Mouse (Mus musculus): ENCODE results near the gene Morn1. TPM values are rescaled to one million over a fixed set of nuclear protein-coding genes. Genes with fewer than 3 reads are reported as not detected.
A peak's percentile ranks its signal among the peaks of the same experiment; 100 is the strongest.

Gene Morn1
- polyA plus RNA-seq, 1 experiment from 2014 or later = 9.4 TPM

GRCm38 (mm10) chr4:155154986-155155385 lies 68.6 kb downstream of the Morn1 start:
- Histone ChIP-seq H3K4me1 (ENCODE audit: insufficient read depth, low read depth, low read length) (peaks cover 25% of the 10 kb centered on the region), H3K4me3 (ENCODE audit: low read depth, low read length) (no peak overlapping the region), H3K4me2 (replicated peaks; ENCODE audit: low read depth, low read length) (no peak overlapping the region), H3K27ac (ENCODE audit: low read length) (peak overlapping the region; percentile 51), H3K36me3 (ENCODE audit: insufficient read depth, low read length) (peaks cover 36% of the 10 kb centered on the region), H3K9me3 (ENCODE audit: low read length) (no peaks in the 10 kb centered on the region), H3K9ac (replicated peaks; ENCODE audit: low read depth) (no peak overlapping the region), H3K27me3 (replicated peaks; ENCODE audit: insufficient read depth, low read length) (no peaks in the 10 kb centered on the region)
- ATAC-seq (no peak), DNase-seq (ENCODE audit: low spot score) (peak; percentile 62)
- WGBS = 60% methylated on average over 11 of the region's 11 CpGs
- TF ChIP-seq EP300 (IDR thresholded peaks at IDR 0.05) (peak; percentile 49), CTCF (IDR thresholded peaks at IDR 0.05) (no peak)

- WGBS = 92% methylated on average over 17 of the region's 17 CpGs
- Histone ChIP-seq H3K36me3 (ENCODE audit: insufficient read depth, low read length) (peaks cover 36% of the 10 kb centered on the region), H3K27me3 (replicated peaks; ENCODE audit: insufficient read depth, low read length) (no peaks in the 10 kb centered on the region)
These were observed 70.4 kb downstream of the Morn1 start for GRCm38 (mm10) chr4:155156734-155157133.

GRCm38 (mm10) chr4:155157871-155158542 lies 71.6 kb downstream of the Morn1 start:
- ATAC-seq = no peak
- Histone ChIP-seq H3K9me3 (ENCODE audit: low read length) (no peaks in the 10 kb centered on the region), H3K27me3 (replicated peaks; ENCODE audit: insufficient read depth, low read length) (no peaks in the 10 kb centered on the region), H3K4me2 (replicated peaks; ENCODE audit: low read depth, low read length) (no peak overlapping the region), H3K4me3 (ENCODE audit: low read depth, low read length) (no peak overlapping the region), H3K9ac (replicated peaks; ENCODE audit: low read depth) (no peak overlapping the region), H3K27ac (ENCODE audit: low read length) (no peak overlapping the region), H3K36me3 (ENCODE audit: insufficient read depth, low read length) (peaks cover 36% of the 10 kb centered on the region), H3K4me1 (ENCODE audit: insufficient read depth, low read depth, low read length) (peaks cover 23% of the 10 kb centered on the region)
- no peak for DNase-seq (ENCODE audit: low spot score)
- TF ChIP-seq EP300 (IDR thresholded peaks at IDR 0.05) = no peak
- no peak for TF ChIP-seq CTCF (IDR thresholded peaks at IDR 0.05)
- 83% methylated on average over 27 of the region's 27 CpGs for WGBS

More at GRCm38 (mm10) chr4:155156734-155157133, 70.4 kb downstream of the Morn1 start:
- Histone ChIP-seq H3K4me2 (replicated peaks; ENCODE audit: low read depth, low read length) (no peak overlapping the region), H3K4me1 (ENCODE audit: insufficient read depth, low read depth, low read length) (peaks cover 17% of the 10 kb centered on the region), H3K4me3 (ENCODE audit: low read depth, low read length) (no peak overlapping the region), H3K27ac (ENCODE audit: low read length) (0 out of 2 replicates have a peak overlapping the region, but pooled peaks have one; percentile 11), H3K9me3 (ENCODE audit: low read length) (no peaks in the 10 kb centered on the region), H3K9ac (replicated peaks; ENCODE audit: low read depth) (no peak overlapping the region)
- no peak for TF ChIP-seq CTCF (IDR thresholded peaks at IDR 0.05)
- ATAC-seq = no peak
- DNase-seq (ENCODE audit: low spot score) = no peak

GRCm38 (mm10) chr4:155158543-155158917 lies 72.2 kb downstream of the Morn1 start:
- Histone ChIP-seq H3K9ac (replicated peaks; ENCODE audit: low read depth) (no peak overlapping the region), H3K27ac (ENCODE audit: low read length) (no peak overlapping the region), H3K4me3 (ENCODE audit: low read depth, low read length) (no peak overlapping the region), H3K27me3 (replicated peaks; ENCODE audit: insufficient read depth, low read length) (no peaks in the 10 kb centered on the region), H3K36me3 (ENCODE audit: insufficient read depth, low read length) (peaks cover 36% of the 10 kb centered on the region), H3K9me3 (ENCODE audit: low read length) (no peaks in the 10 kb centered on the region), H3K4me1 (ENCODE audit: insufficient read depth, low read depth, low read length) (peaks cover 28% of the 10 kb centered on the region), H3K4me2 (replicated peaks; ENCODE audit: low read depth, low read length) (no peak overlapping the region)
- TF ChIP-seq CTCF (IDR thresholded peaks at IDR 0.05) = no peak
- TF ChIP-seq EP300 (IDR thresholded peaks at IDR 0.05) = no peak
- no peak for DNase-seq (ENCODE audit: low spot score)
- ATAC-seq = no peak
- WGBS = 54% methylated on average over 8 of the region's 8 CpGs

GRCm38 (mm10) chr4:155162433-155163319 lies 76.3 kb downstream of the Morn1 start:
- H3K4me2 ChIP-seq (replicated peaks; ENCODE audit: low read depth, low read length) = 0 out of 2 replicates have a peak overlapping the region, but pooled peaks have one; percentile 9

GRCm38 (mm10) chr4:155163320-155163651 lies 76.9 kb downstream of the Morn1 start:
- H3K4me2 ChIP-seq (replicated peaks; ENCODE audit: low read depth, low read length) = 0 out of 2 replicates have a peak overlapping the region, but pooled peaks have one; percentile 9
- H3K9ac ChIP-seq (replicated peaks; ENCODE audit: low read depth) = no peak overlapping the region
- 34% methylated on average over 4 of the region's 4 CpGs for WGBS
- no peak for TF ChIP-seq EP300 (IDR thresholded peaks at IDR 0.05)
- no peak for TF ChIP-seq CTCF (IDR thresholded peaks at IDR 0.05)
- no peaks in the 10 kb centered on the region for H3K9me3 ChIP-seq (ENCODE audit: low read length)
- peaks cover 45% of the 10 kb centered on the region for H3K4me1 ChIP-seq (ENCODE audit: insufficient read depth, low read depth, low read length)
- peaks cover 12% of the 10 kb centered on the region; the same call in 1 of the 2 replicates for H3K36me3 ChIP-seq (ENCODE audit: insufficient read depth, low read length)
- DNase-seq (ENCODE audit: low spot score) (no peak), ATAC-seq (no peak)
- H3K27me3 ChIP-seq (replicated peaks; ENCODE audit: insufficient read depth, low read length) = no peaks in the 10 kb centered on the region
- H3K4me3 ChIP-seq (ENCODE audit: low read depth, low read length) = no peak overlapping the region
- peak overlapping the region; percentile 79 for H3K27ac ChIP-seq (ENCODE audit: low read length)

More at GRCm38 (mm10) chr4:155162433-155163319, 76.3 kb downstream of the Morn1 start:
- ATAC-seq (no peak), DNase-seq (ENCODE audit: low spot score) (peak; percentile 61)
- Histone ChIP-seq H3K27ac (ENCODE audit: low read length) (peak overlapping the region; percentile 79), H3K9ac (replicated peaks; ENCODE audit: low read depth) (no peak overlapping the region), H3K27me3 (replicated peaks; ENCODE audit: insufficient read depth, low read length) (no peaks in the 10 kb centered on the region), H3K9me3 (ENCODE audit: low read length) (no peaks in the 10 kb centered on the region), H3K36me3 (ENCODE audit: insufficient read depth, low read length) (peaks cover 17% of the 10 kb centered on the region; the same call in 1 of the 2 replicates), H3K4me3 (ENCODE audit: low read depth, low read length) (no peak overlapping the region), H3K4me1 (ENCODE audit: insufficient read depth, low read depth, low read length) (peaks cover 41% of the 10 kb centered on the region)
- 45% methylated on average over 7 of the region's 7 CpGs for WGBS
- TF ChIP-seq EP300 (IDR thresholded peaks at IDR 0.05) = no peak; the same call in 1 of the 2 replicates
- TF ChIP-seq CTCF (IDR thresholded peaks at IDR 0.05) = no peak

Data from lung, postnatal 0 days (tissue).